Mouse (Mus musculus): ENCODE measurements around the gene Syt16. TPM values are rescaled to one million over a fixed set of nuclear protein-coding genes. Genes with fewer than 3 reads are reported as not detected.

The Syt16 gene
- total and polyA plus RNA-seq, 3 experiments: 0.05 TPM; not detected in 2

DNA sequence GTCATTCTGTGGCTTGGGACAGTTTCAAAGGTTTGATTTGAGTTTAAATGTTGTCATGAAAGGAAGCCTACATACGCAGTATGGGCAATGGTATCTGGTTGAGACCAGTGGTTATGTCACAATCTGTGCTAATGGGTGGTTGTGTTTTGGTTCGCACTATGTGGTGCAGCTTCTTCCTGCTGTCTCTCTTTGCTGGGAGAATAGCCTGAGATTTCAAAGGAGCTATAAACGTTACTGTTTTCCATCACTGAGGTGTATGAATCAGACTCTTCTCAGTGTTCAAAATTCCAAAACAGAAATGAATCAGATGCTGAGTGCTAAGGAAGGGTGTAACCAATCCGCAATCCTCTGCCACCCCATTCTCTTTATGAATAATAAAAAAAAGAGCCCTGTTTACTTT, 269.6 kb downstream of the Syt16 start:
- Histone ChIP-seq H3K27ac (ENCODE audit: insufficient read depth, low read depth) (no peak overlapping the region), H3K27me3 (replicated peaks) (no peaks in the 10 kb centered on the region), H3K4me3 (replicated peaks in 1 of 3; ENCODE audit: low read depth in 2 of 3, low read length in 2 of 3, poor library complexity in 1 of 3) (no peak overlapping the region), H3K79me2 (replicated peaks; ENCODE audit: control insufficient read depth, extremely low read depth, insufficient read depth, poor library complexity, severe bottlenecking) (no peaks in the 10 kb centered on the region), H3K9me3 (replicated peaks; ENCODE audit: low read length) (no peaks in the 10 kb centered on the region), H3K4me2 (ENCODE audit: insufficient read depth, low read depth, poor library complexity, severe bottlenecking) (no peak overlapping the region), H3K4me1 (ENCODE audit: control insufficient read depth in 1 of 2, insufficient read depth in 2 of 2) (no peaks in the 10 kb centered on the region), H3K36me3 (replicated peaks in 1 of 2; ENCODE audit: control insufficient read depth in 1 of 2, insufficient read depth in 1 of 2, low read length in 1 of 2) (no peaks in the 10 kb centered on the region), H3K9ac (ENCODE audit: insufficient read depth, low read depth) (no peak overlapping the region)
- dilution Hi-C loops (cut with MboI; ENCODE audit: extremely low pct_ligation_motif_present, extremely low pct_unique_long_range_greater_than_20kb, low sequenced_read_pairs): no loop called here
- DNase-seq (ENCODE audit: extremely low read depth): no peak
- TF ChIP-seq TBP (conservative IDR thresholded peaks at IDR 0.05; ENCODE audit: low read depth, low read length): no peak
- TF ChIP-seq UBTF (IDR thresholded peaks at IDR 0.05; ENCODE audit: low read depth, low read length): no peak
- no peak for TF ChIP-seq SMC3 (IDR thresholded peaks at IDR 0.05; ENCODE audit: low read depth, low read length)
- no peak for TF ChIP-seq CHD1 (IDR thresholded peaks at IDR 0.05; ENCODE audit: low read depth, low read length)
- no peak for TF ChIP-seq USF1 (IDR thresholded peaks at IDR 0.05; ENCODE audit: low read depth, low read length)
- TF ChIP-seq MAX (IDR thresholded peaks at IDR 0.05; ENCODE audit: low read length): no peak
- TF ChIP-seq CHD2 (IDR thresholded peaks at IDR 0.05; ENCODE audit: low read length): no peak
- TF ChIP-seq KAT2A (IDR thresholded peaks at IDR 0.05; ENCODE audit: insufficient replicate concordance, low read length): no peak
- no peak for TF ChIP-seq JUN (IDR thresholded peaks at IDR 0.05; ENCODE audit: insufficient read depth, low read depth, low read length)
- in situ Hi-C loops (cut with MboI; ENCODE audit: low pct_ligation_motif_present, low pct_unique_long_range_greater_than_20kb, low sequenced_read_pairs): no loop called here

GRCm38 (mm10) chr12:74268644-74269285, 271.3 kb downstream of the Syt16 start:
- H3K79me2 ChIP-seq (replicated peaks; ENCODE audit: control insufficient read depth, extremely low read depth, insufficient read depth, poor library complexity, severe bottlenecking): no peaks in the 10 kb centered on the region
- no peaks in the 10 kb centered on the region for H3K9me3 ChIP-seq (replicated peaks; ENCODE audit: low read length)
- H3K27me3 ChIP-seq (replicated peaks): no peaks in the 10 kb centered on the region
- DNase-seq (ENCODE audit: extremely low read depth): no peak
- no peak overlapping the region for H3K4me3 ChIP-seq (replicated peaks in 1 of 3; ENCODE audit: low read depth in 2 of 3, low read length in 2 of 3, poor library complexity in 1 of 3)
- dilution Hi-C loops (cut with MboI; ENCODE audit: extremely low pct_ligation_motif_present, extremely low pct_unique_long_range_greater_than_20kb, low sequenced_read_pairs) (no loop called here), in situ Hi-C loops (cut with MboI; ENCODE audit: low pct_ligation_motif_present, low pct_unique_long_range_greater_than_20kb, low sequenced_read_pairs) (no loop called here)
- H3K36me3 ChIP-seq (replicated peaks in 1 of 2; ENCODE audit: control insufficient read depth in 1 of 2, insufficient read depth in 1 of 2, low read length in 1 of 2): no peaks in the 10 kb centered on the region
- no peak overlapping the region for H3K27ac ChIP-seq (ENCODE audit: insufficient read depth, low read depth)
- H3K4me2 ChIP-seq (ENCODE audit: insufficient read depth, low read depth, poor library complexity, severe bottlenecking): no peak overlapping the region
- TF ChIP-seq MXI1 (IDR thresholded peaks at IDR 0.05; ENCODE audit: low read depth, low read length) (no peak), ZC3H11A (IDR thresholded peaks at IDR 0.05; ENCODE audit: low read depth, low read length) (no peak), E2F4 (IDR thresholded peaks at IDR 0.05; ENCODE audit: insufficient replicate concordance, low read depth, low read length) (no peak), USF2 (conservative IDR thresholded peaks at IDR 0.05; ENCODE audit: low read depth, low read length) (no peak), POLR2AphosphoS2 (IDR thresholded peaks at IDR 0.05; ENCODE audit: low read depth, low read length) (no peak), SIN3A (IDR thresholded peaks at IDR 0.05; ENCODE audit: low read length) (no peak), MYC (IDR thresholded peaks at IDR 0.05; ENCODE audit: low read depth, low read length) (no peak), KAT2A (IDR thresholded peaks at IDR 0.05; ENCODE audit: insufficient replicate concordance, low read length) (no peak), NELFE (IDR thresholded peaks at IDR 0.05; ENCODE audit: low read depth, low read length) (no peak), MEF2A (IDR thresholded peaks at IDR 0.05; ENCODE audit: borderline replicate concordance, low read depth, low read length) (no peak), MAFK (IDR thresholded peaks at IDR 0.05; ENCODE audit: insufficient replicate concordance, low read length) (no peak), ZMIZ1 (IDR thresholded peaks at IDR 0.05; ENCODE audit: low read depth, low read length) (no peak), MAZ (IDR thresholded peaks at IDR 0.05; ENCODE audit: low read depth, low read length) (no peak), PAX5 (IDR thresholded peaks at IDR 0.05; ENCODE audit: low read length) (no peak), RCOR1 (conservative IDR thresholded peaks at IDR 0.05; ENCODE audit: low read depth, low read length) (no peak), EP300 (IDR thresholded peaks at IDR 0.05; ENCODE audit: low read length) (no peak), CHD2 (IDR thresholded peaks at IDR 0.05; ENCODE audit: low read length) (no peak), CHD1 (IDR thresholded peaks at IDR 0.05; ENCODE audit: low read depth, low read length) (no peak)
- H3K9ac ChIP-seq (ENCODE audit: insufficient read depth, low read depth): no peak overlapping the region
- H3K4me1 ChIP-seq (ENCODE audit: control insufficient read depth in 1 of 2, insufficient read depth in 2 of 2): no peaks in the 10 kb centered on the region
